Mouse (Mus musculus) MEL-GATA-1-ER (cell line): ENCODE measurements around the gene Ppp1r12b.
"Not testable (repeated sequence)": the region's sequence is repeated elsewhere in the genome, so short reads cannot be mapped to it uniquely, and the experiment has no call there.

ENCODE experiments used
- DNase-seq: peaks from one replicate; pipeline ENCODE4 v3.0.0-alpha.2; 2012; ENCODE audit warnings: low read depth; ENCODE audit errors: extremely low read depth

The Ppp1r12b gene

DNA sequence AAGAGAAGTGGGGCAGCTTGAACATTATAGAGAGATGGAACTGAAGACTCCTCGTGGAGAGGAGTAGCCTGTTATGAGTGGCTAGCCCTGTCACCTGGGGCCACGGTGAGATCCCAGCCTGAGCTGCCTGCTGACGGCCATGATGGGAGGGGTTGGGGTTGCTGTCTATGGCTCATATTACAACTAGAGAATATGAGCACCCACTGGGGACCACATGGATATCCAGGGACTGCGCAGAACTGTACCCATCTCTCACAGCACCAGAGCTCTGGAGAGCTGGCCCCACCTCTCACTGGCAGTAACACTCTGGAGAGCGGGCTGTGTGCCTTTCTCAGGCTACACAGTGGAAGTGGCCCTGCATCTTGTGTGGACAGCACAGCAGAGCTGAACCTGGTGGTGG is 104.5 kb downstream of the Ppp1r12b start:
- no peak for DNase-seq

DNA sequence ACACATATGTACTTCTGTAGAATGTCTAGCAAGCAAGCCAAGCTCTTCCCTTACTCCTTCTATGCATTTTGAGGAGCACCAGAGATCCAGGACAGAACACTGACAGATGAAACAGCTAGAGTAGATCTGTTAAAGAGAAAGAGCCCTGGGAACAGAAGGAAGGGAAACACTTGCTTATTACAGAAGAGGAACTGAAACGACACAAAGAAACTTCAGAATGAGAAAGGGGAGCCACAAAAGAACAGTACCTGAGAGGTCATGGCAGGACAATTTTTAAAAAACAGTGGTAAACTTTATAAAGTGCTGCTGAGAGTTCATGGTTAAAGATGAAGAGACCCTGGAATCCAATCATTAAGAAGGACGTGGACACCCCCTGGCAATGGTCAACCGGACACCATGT is 105.4 kb downstream of the Ppp1r12b start:
- DNase-seq: no peak

DNA sequence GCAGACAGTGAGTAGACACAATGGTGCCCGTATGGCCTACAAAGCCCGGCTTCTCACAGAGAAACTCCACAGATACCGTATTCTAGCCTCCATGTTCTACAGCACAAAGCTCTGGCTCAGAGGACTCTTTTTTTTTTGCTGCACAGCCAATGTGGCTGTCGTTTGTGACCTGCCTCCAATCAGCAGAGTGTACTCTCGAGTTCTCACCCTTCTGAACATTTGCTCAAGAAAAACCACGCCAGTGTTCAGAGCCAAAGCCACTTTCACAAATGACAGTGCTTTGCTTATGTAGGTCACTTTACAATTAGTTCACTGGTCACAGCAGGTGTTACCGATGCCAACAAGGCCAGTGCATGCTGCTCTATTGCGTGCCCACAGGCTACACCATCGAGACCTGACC is 107.9 kb downstream of the Ppp1r12b start:
- DNase-seq: no peak

DNA sequence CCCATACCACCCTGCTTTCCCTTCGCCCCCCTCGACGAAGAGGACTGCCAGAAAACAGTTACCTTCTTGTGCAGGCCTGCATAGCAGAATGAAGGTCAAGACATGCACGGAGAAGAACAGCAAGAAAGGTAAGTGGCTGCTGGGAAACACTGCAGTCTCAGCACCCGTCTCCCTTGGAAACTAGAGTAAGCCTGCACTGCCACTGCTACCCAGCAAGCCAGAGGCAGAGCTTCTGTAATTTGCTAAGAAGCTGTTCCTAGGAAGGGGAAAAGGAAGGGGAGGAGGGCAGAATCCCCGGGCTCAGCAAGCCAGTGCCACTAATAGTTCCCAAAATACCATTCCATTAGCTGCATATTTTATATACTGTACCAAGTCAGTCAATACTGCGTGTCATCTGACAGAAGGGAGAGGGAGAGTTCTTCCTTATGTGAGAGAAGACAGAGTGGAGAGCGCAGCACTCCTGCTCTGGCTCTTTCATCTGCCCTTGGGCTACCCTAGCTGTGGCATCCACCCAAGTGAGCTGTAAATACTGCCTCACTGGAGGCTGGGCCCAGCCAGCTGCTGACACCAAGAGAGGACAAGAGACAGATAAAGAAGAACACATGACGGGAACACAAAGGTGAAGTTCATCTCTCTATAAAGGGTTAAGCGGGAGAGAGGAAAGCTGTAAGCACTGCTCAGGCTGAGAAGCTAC is 109.3 kb downstream of the Ppp1r12b start:
- DNase-seq: no peak

DNA sequence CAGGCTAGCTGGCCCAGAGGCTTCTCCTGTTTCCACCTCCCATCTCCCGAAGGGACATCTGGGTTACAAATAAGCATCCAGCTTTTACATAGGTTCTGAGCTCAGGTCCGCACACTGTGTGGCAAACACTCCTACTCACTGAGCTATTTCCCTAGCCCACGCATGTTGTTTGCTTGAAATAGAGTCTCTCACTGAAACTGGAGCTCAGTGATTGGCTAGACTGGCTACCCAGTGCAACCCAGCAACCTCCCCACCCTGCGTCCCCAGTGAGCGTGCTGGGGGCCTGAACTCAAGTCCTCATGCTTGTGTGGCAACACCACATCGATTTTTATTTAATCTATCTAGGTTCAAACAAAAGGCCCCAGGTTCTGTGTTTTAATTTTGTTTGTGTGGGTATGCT is 112.4 kb downstream of the Ppp1r12b start:
- no peak for DNase-seq

DNA sequence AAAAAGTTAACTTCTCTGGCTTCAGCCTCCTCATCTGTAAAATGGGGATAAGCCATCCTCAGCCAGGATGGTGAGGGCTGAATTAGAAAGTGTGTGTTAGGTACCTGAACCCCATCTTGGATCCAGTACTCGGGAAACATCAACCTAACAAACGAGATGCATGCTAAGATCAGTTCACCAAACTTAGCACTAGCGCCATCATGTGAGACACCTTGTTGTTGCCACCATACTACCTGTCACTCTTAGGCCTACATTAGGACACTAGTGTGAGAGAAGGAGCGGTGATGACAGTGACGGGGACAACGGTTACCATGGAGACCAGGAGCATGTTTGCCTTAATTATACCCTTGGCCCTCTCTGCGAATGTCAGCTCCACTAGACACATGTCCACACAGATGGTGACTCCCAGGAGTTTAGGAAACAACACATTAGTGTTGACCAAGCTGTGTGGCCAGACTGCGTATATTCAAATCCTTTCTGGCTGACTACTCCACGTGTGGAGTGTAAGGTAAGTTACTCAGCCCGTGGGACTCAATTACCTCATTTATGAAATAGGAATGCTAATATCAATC is 118.7 kb downstream of the Ppp1r12b start:
- DNase-seq: no peak

DNA sequence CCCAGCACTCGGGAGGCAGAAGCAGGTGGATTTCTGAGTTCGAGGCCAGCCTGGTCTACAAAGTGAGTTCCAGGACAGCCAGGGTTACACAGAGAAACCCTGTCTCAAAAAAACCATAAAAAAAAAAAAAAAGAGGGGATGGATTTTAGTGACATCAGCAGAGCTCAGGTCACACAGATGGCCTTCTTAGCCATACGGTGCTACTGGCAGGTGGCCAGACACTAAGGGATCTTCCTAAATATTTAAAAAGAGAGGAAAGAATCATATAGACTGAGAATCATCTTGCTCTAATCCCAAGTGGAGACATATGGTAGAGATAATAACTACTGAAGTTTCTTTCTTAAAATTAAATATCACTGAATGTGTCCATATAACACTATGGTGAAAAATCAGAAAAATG is 124.9 kb downstream of the Ppp1r12b start:
- not testable (repeated sequence) for DNase-seq

DNA sequence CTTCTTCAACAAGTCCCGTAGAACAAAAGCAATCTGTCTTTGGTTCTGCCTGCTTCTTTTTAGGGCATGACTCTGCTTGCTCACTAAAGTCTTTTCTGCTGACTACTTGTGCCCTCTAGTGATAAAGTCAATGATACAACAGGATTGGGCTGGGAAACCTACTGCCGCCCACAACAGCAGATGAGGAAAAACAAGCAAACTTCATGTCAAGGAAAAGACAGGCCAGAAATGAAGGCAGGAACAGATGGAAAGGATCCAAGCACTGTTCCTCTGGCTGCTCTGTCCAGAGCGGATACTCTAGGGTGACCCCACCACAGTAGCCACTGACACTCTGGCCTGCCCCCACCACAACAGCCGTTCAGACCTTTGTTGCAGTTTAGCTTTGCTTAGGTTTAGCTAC is 126.1 kb downstream of the Ppp1r12b start:
- DNase-seq: no peak

DNA sequence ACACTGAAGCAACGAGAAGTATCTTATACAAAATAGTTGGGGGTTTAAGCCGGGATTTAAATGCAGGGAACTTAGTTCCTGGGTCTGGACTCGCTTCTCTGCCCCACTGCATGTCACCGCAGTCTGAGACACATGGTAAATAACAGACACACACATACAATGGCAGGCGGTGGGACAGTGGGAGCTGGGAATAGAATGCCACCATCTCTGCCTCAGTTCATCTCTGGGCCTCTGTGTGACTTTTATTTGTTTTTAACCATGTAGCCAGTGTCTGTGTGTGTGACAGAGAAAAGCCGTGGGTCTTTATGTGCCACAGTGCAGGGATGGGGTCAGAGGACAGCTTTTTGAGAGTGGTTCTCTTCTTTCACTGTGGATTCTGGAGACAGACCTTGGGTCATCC is 130.8 kb downstream of the Ppp1r12b start:
- no peak for DNase-seq

DNA sequence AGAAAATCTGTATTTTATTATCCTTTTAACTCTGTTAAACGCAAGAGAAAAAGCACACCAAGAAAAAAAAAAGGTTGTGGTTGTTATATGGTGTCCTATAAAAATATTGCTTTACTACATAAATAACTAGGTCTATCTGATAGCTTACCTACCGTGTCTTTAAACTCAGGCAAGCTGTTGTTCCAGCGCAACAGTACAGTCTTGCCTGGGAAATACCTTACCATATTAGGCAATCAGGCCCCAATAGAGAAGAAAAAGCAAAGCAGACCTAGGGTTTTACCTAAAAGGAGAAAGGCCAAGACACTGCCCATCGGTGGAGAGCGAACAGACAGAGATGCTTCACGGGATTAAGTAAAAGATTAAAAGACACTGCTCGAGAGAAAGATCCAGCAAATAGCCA is 131.9 kb downstream of the Ppp1r12b start:
- no peak for DNase-seq

DNA sequence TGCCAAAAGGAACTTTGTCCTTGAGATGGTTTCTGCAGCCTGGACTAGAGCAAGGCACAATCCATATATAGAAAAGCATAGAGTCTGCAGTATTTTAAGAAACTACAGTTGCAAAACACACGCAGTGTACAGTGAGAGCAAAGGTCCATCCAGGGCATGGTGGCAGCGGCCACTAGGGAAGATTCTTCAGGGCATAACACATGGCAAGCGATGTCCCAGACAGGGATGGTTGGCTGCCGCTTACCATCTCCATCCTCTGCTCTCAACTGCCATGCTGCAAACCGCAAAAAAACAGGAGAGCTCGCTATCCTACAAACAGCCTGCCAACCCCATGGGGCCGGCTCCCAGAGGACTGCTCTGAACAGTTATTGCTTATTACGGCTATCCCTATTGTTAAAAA is 132.4 kb downstream of the Ppp1r12b start:
- no peak for DNase-seq

DNA sequence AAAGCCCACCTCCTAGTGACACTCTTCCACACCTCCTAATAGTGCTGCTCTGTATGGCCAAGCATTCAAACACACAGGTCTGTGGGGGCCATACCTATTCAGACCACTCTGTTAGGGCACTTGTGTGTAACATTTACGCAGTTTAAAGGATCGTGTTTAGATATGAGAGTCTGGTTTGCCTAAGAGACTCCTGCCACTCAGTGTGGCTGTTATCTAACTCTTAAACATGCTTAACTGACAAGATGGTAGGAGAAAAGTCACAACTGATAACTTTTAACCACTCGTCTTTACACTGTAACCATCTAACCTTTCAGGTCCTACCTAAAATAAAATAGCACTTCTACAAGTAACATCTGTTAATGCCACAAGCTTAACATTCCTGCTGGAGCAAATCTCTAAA is 134.9 kb downstream of the Ppp1r12b start:
- no peak for DNase-seq

DNA sequence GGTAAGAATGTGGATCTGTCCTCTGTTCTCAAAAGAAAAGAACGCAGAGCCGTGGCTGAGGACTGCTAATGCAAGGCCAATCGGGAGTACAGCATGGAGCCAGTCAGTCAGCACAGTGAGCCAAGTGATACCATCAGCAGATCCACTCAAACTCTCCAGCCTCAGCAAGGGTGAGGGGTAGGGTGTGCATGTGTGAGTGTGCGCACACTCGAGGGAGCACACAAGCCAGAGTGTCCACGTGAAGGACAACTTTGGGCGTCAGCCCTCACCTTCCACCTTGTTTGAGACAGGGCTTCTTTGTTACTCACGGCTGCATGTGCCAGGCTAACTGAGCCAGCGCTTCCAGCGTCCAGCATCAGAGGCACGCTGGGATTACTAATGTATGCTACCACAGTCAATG is 136.5 kb downstream of the Ppp1r12b start:
- no peak for DNase-seq

DNA sequence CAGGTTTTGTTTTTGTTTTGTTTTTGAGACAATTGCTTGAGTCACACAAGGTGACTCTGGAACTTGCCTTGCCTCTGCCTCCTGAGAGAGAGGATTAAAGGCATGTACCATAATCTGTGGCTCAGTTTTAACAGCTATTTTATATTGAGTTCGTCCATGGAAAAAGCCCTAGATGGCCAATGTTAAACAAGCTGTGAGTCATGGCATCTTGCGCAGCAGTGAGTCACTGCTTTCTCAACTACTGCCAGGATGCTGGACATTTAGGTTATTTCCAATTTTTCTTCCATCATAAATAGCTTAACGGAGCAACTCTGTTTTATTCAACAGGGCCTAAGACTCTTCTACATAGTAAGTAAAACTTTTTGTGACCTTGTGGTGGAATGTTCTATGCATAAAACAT is 137.0 kb downstream of the Ppp1r12b start:
- no peak for DNase-seq

DNA sequence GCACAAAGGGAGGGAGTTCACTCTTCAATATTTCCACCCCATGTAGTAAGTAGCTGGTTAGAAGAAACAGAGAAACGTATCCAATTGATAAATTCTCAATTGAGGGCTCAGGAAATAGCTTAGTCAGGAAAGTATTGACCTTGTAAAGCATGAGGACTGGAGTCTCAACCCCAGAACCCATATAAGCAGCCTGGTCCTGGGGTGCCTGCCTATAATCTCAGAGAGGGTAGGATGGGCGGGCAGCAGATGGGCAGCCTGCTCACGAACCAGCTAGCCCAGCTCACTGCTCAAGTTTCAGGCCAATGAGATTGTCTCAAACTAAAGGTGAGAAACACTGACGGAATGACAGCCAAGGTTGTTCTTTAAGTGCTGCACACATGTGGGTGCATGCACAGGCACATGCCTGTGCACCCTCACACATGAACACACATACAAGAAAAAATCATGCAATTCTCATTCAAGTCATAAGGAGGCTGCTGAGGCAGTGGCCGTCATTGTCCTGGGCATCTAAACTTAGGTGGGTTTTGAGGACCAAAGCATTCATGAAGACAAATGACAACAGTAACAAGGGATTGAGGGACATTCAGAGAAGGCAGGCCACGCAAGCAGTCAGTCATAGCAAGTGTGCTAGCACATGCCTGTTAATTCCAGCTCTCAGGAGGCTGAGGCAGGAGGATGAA is 137.7 kb downstream of the Ppp1r12b start:
- DNase-seq: no peak

DNA sequence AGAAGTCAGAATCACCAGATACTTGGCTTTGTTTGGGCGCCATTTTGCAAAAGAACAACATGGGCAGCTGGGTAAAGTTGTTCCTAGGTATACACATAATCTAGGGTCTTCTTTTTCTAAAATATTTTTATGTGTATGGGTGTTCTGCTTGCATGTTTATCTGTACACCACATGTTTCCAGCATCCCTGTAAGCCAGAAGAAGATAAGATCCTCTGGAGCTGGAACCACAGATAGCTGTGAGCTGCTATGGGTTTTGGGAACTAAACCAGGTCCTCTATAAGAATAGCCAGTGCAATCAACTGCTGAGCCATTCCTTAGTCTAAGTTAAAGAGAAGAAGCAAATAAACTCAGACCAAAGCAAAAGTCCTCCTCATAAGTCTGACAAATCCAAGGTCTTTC is 138.6 kb downstream of the Ppp1r12b start:
- DNase-seq: no peak

DNA sequence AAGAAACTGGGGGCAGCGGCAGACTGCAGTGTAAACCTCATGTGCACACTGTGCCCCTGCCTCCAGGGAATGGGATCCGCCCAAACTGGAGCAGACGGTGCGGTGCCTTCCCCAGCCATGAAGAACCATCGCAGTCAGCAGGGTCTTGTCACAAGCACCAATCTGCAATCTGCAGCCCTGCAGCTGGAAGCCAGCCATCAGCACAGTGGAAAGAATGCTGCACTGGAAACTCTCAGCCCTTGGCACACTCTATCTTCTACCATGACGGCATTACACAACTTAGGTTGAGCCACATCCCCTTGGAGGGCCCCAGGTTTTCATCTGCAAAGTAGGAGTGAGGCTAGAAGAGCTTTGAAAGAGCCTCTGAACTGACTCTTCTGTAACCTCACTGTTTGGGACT is 139.1 kb downstream of the Ppp1r12b start:
- DNase-seq: no peak

DNA sequence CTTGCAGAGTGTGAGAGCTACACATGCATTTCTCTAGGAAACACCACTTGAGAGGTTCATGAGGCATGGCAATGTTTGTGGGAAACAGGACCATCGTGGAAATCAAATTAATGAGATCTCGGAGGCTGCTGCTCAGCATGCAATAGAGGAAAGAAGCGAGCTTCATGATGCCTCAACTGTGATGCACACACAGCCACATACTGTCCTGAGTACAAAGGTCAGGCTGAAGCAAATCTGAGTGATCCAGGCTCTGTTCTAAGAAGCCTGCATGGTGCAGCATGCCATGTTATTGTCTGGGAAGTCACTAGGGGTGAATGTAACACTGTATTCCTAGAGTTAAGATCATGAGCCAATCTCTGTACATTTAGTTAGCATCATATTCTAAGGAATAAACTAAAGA is 140.0 kb downstream of the Ppp1r12b start:
- DNase-seq: no peak

DNA sequence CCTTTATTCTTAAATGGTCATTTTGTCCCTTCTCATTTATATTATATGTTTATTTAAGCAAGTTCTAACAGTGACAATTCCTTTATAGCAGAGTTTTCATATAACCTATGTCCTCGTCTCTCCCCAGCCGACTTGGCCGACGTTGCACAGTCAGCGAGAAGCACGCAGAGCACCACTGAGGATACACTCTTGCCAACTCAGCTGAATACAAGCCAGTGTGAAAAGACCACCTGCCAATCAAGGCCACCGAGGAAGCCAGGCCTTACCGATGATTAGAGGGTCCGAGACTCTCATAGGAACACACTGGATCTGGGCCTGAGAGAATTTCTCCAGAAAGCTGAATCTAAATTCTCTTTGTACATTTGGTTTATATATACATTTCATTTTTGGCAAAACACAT is 150.3 kb downstream of the Ppp1r12b start:
- DNase-seq: no peak

DNA sequence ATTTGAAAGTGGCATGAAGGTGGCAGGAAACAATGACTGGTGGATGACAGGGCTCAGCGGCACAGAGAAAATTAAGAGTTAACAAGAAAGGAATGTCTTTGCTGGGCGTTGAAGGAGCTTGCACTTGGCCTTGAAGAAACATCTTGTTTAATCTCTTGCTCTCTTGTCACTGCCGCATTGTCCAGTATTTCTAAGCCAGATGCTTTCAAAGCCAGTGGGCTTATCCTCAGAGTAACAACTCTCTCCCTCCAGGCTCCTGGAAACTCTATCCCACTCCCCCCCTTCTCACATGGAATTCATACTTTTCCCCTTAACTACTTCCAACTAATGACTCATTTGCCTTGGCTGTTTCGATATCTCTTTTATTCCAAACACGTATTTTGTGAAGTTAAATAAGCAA is 151.4 kb downstream of the Ppp1r12b start:
- DNase-seq: no peak

DNA sequence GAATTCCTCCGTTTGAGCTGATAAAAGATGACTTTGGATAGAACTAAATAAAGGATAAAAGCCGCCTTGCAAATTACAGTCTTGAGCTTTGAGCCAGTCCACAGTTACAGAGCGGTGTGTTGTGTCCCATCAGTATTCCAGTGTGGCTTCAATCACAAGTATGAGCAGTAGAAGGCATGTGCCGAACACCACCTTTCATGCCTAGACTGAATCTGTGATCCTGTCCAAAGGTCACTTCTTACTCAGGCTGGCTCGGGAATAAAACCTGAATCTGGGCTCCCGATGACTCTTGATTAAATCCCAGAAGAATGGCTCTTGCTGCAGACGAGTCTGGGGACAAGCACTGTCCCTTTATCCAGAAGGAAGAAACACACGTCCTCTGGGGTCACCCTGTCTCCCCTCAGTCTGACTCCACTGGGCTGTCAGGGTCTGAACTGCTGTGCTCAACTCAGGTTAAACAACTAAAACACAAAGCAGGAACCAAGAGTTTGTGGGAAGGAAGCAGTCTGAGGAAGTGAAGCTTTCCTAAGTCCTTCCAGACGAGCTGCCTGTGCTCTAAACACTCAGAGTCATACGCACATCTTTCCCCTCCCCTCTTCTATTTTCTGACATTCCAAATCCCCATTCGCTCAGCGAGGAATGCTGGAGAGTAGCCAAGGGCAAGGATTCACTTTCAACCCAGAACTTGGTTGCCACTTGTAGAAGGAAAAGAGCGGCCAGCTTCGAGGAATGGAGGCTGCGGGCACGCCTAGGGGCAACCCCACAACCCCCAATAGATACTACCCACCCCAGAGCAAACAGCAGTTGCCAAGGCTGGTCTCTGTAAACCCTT is 152.2 kb downstream of the Ppp1r12b start:
- DNase-seq: no peak

DNA sequence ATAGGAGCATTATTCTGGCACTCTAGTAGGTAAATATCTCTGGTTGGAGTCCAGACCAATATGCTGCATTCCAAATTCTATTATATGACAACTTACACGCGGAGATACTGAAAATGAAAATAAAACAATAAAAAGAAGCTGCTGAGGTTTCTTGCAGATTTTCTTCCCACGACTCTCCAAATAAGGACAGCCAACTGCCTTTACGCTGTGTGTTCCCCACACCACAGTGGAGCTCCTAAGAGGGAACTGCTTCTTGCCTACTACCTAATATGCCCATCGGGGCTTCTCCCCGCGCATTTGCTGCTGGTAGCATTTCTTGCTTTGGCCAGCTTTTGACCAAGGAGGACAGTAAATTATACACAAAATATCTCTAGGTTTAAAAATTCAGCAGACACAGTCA is 154.0 kb downstream of the Ppp1r12b start:
- DNase-seq: no peak
